In the genomic region with DNA sequence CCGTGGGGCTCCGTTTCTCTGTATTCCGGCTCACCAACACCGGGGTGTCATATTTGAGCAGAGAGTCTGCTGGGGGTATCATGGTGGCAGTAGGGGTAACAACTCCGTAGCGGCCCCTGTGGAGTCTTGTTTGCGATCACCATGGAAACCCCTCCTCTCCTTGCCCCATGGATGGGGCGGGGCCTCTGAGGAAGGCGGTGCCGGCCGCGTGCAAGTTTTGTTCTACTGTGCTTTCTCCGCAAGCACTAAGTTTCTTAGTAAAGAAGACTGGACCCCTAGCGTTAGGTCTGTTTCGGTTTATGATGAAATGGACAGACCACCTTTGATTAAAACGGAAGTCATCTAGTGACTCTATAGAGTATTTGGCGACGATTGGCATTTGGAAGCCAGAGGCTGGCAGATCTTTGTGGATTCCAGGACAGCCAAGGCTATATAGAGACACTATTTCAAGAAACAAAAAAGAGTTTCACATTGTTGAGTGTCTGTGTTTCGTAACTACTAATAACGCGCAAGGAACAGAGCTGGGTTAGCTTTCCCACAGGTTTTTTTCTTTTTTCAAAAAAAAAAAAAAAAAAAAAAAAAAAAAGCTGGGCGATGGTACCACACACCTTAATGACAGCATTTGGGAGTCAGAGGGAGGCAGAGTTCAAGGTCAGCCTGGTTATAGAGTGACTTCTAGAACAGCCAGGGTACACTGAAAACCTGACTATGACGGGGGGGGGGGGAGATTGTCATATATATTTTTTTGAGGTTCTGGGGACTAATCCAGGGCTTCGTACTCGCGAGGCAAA, we compare ENCODE assay signal across 8 mouse cellular contexts. TPM values are rescaled to one million over a fixed set of nuclear protein-coding genes. Genes with fewer than 3 reads are reported as not detected.
DNase-seq lines count a peak whose midpoint lies in the region; ATAC-seq lines count a peak whose summit lies in the region.

A gene (minus strand): TSS at position 187 of the 791 bp plus-strand sequence.

- H3K27me3 ChIP-seq in embryonic facial prominence, embryonic 13.5 days, result peaks cover 11% of the 10 kb centered on the region; the same call in 1 of the 2 replicates
- H3K27me3 ChIP-seq in heart, embryonic 11.5 days (ENCODE audit: control insufficient read depth, insufficient read depth, low read length), result peaks cover 2% of the 10 kb centered on the region; the same call in 1 of the 2 replicates
- H3K27me3 ChIP-seq in neural tube, embryonic 12.5 days (replicated peaks), result no peaks in the 10 kb centered on the region

- peak within 1 kb of the TSS; percentile 90 for H3K9ac ChIP-seq in embryonic facial prominence, embryonic 13.5 days
- H3K9ac ChIP-seq in heart, embryonic 11.5 days (ENCODE audit: low read depth, low read length), result peak within 1 kb of the TSS; percentile 92
- H3K9ac ChIP-seq in neural tube, embryonic 12.5 days, result peak within 1 kb of the TSS; percentile 90

- no peaks in the 10 kb centered on the region for H3K9me3 ChIP-seq in embryonic facial prominence, embryonic 13.5 days
- H3K9me3 ChIP-seq in heart, embryonic 11.5 days (replicated peaks; ENCODE audit: control insufficient read depth, low read length), result no peaks in the 10 kb centered on the region
- no peaks in the 10 kb centered on the region for H3K9me3 ChIP-seq in neural tube, embryonic 12.5 days

- H3K36me3 ChIP-seq in embryonic facial prominence, embryonic 13.5 days, result peaks cover 21% of the 10 kb centered on the region
- H3K36me3 ChIP-seq in heart, embryonic 11.5 days (ENCODE audit: control insufficient read depth, insufficient read depth, low read length), result peaks cover 15% of the 10 kb centered on the region
- peaks cover 25% of the 10 kb centered on the region for H3K36me3 ChIP-seq in neural tube, embryonic 12.5 days

- peak within 1 kb of the TSS; percentile 58 for H3K27ac ChIP-seq in embryonic facial prominence, embryonic 13.5 days
- 0 out of 2 replicates have a peak within 1 kb of the TSS, but pooled peaks have one; percentile 12 for H3K27ac ChIP-seq in heart, embryonic 11.5 days (ENCODE audit: low read depth, low read length)
- H3K27ac ChIP-seq in neural tube, embryonic 12.5 days, result no peak within 1 kb of the TSS

- peak within 1 kb of the TSS; percentile 70 for H3K4me2 ChIP-seq in embryonic facial prominence, embryonic 13.5 days
- H3K4me2 ChIP-seq in heart, embryonic 11.5 days, result peak within 1 kb of the TSS; percentile 92
- H3K4me2 ChIP-seq in neural tube, embryonic 12.5 days (replicated peaks), result peak within 1 kb of the TSS; percentile 91

- DNase-seq in adrenal gland, postnatal 25 days, result peak; percentile 70
- peak; percentile 61 to 67 for DNase-seq in kidney, adult 8-10 months
- peak; percentile 71 to 79 for DNase-seq in lung, adult 18-20 months
- peak; percentile 43 to 53 for DNase-seq in thymus, adult 18-20 months

- H3K4me1 ChIP-seq in embryonic facial prominence, embryonic 13.5 days, result peaks cover 18% of the 10 kb centered on the region
- peaks cover 8% of the 10 kb centered on the region; the same call in 1 of the 2 replicates for H3K4me1 ChIP-seq in heart, embryonic 11.5 days (ENCODE audit: control insufficient read depth, insufficient read depth, low read length)
- H3K4me1 ChIP-seq in neural tube, embryonic 12.5 days, result peaks cover 17% of the 10 kb centered on the region

- H3K4me3 ChIP-seq in embryonic facial prominence, embryonic 13.5 days, result peak within 1 kb of the TSS; percentile 81
- peak within 1 kb of the TSS; percentile 95 for H3K4me3 ChIP-seq in heart, embryonic 11.5 days (ENCODE audit: low read depth, low read length)
- H3K4me3 ChIP-seq in neural tube, embryonic 12.5 days, result peak within 1 kb of the TSS; percentile 95

- 2% methylated on average over 26 of the region's 26 CpGs for WGBS in embryonic facial prominence, embryonic 13.5 days
- 4% methylated on average over 26 of the region's 26 CpGs for WGBS in heart, embryonic 11.5 days (ENCODE audit: insufficient replicate concordance)
- WGBS in neural tube, embryonic 12.5 days, result 4% methylated on average over 26 of the region's 26 CpGs

- peak; percentile 48 for ATAC-seq in CD4-positive, CD25-positive, alpha-beta regulatory T cell, adult 4 months
- no peak for ATAC-seq in embryonic facial prominence, embryonic 13.5 days (ENCODE audit: insufficient number of reproducible peaks, insufficient read depth, low FRiP score, low TSS enrichment, low read depth)
- no peak for ATAC-seq in heart, embryonic 11.5 days (replicated peaks; ENCODE audit: insufficient number of reproducible peaks, low FRiP score, low TSS enrichment)
- peak; percentile 59 for ATAC-seq in neural tube, embryonic 12.5 days (ENCODE audit: low FRiP score, low read depth)

RNA-seq across cellular contexts. Expression of the gene that starts here (rescaled TPM):
- polyA plus RNA-seq in CD4-positive, CD25-positive, alpha-beta regulatory T cell, adult 4 months (2017; shearing (Covaris generic)), result not detected
- total RNA-seq in adrenal gland, postnatal 25 days (2021), result not detected in 2 replicates
- polyA plus RNA-seq in embryonic facial prominence, embryonic 13.5 days (2015; fragmentation: Nextera tagmentation; extraction: Ambion mirVana), result 0.12 TPM in 1 of 2 replicates, not detected in the other
- 0.14 and 0.20 TPM in 2 replicates for polyA plus RNA-seq in heart, embryonic 11.5 days (2014; fragmentation: Nextera tagmentation; extraction: Ambion mirVana)
- polyA plus RNA-seq in neural tube, embryonic 12.5 days (2016; fragmentation: Nextera tagmentation; extraction: Ambion mirVana), result 0.18 and 0.34 TPM in 2 replicates

Comparison
In these comparisons a context has a peak if more than half of its experiments do, and no peak if none do; other contexts are left out.
1. Peak in ATAC-seq in CD4-positive, CD25-positive, alpha-beta regulatory T cell, adult 4 months; RNA of the gene not detected or under 1 TPM.
2. Peak in DNase-seq in adrenal gland, postnatal 25 days; RNA of the gene not detected or under 1 TPM.
3. Peak in ATAC-seq, H3K4me3 ChIP-seq, H3K9ac ChIP-seq and H3K4me2 ChIP-seq in neural tube, embryonic 12.5 days; RNA of the gene not detected or under 1 TPM.